Mouse (Mus musculus) embryonic facial prominence, embryonic 14.5 days (tissue): ENCODE data around the gene Rsph6a. TPM values are rescaled to one million over a fixed set of nuclear protein-coding genes. Genes with fewer than 3 reads are reported as not detected.

Experiments
- ATAC-seq: fragments of 200-750 bp; cut with Nextera tagmentation; 2 replicates; pipeline ENCODE4 v1.8.0; 2017; ENCODE audit warnings: low read depth, moderate number of reproducible peaks, moderate TSS enrichment
- DNase-seq: peaks from one replicate; pipeline ENCODE4 v3.0.0-alpha.2; 2015; ENCODE audit warnings: low spot score
- H3K27ac ChIP-seq: fragments of 300-500 bp; sonication (generic); replicated peaks from 2 replicates; pipeline ENCODE4 v1.5.1; 2014; ENCODE audit warnings: low read depth, mild to moderate bottlenecking, low read length, moderate library complexity
- H3K27me3 ChIP-seq: fragments of 300-500 bp; sonication (generic); replicated peaks from 2 replicates; pipeline ENCODE4 v1.6.1; 2014; ENCODE audit warnings: low read length; ENCODE audit not compliant: control insufficient read depth, insufficient read depth
- H3K36me3 ChIP-seq: fragments of 300-500 bp; sonication (generic); 2 replicates; pipeline ENCODE4 v1.6.1; 2014; ENCODE audit warnings: low read length, mixed read lengths; ENCODE audit not compliant: control insufficient read depth, insufficient read depth
- H3K4me1 ChIP-seq: fragments of 300-500 bp; sonication (generic); 2 replicates; pipeline ENCODE4 v1.6.1; 2014; ENCODE audit warnings: antibody characterized with exemption, low read length; ENCODE audit not compliant: control insufficient read depth, insufficient read depth
- H3K4me2 ChIP-seq: fragments of 300-500 bp; sonication (generic); 2 replicates; pipeline ENCODE4 v1.6.1; 2014; ENCODE audit warnings: low read depth, mild to moderate bottlenecking, low read length, moderate library complexity, mixed read lengths
- H3K4me3 ChIP-seq: fragments of 300-500 bp; sonication (generic); 2 replicates; pipeline ENCODE4 v1.5.1; 2014; ENCODE audit warnings: low read depth, mild to moderate bottlenecking, low read length
- H3K9ac ChIP-seq: fragments of 300-500 bp; sonication (generic); 2 replicates; pipeline ENCODE4 v1.6.1; 2014; ENCODE audit warnings: low read depth, mild to moderate bottlenecking, low read length, moderate library complexity, mixed read lengths
- H3K9me3 ChIP-seq: fragments of 300-500 bp; sonication (generic); 2 replicates; pipeline ENCODE4 v1.6.1; 2016; ENCODE audit warnings: low read length; ENCODE audit not compliant: control insufficient read depth
- WGBS: fragments of 180-500 bp; shearing (Covaris S2); extraction: QIAGEN DNeasy Blood & Tissue Kit; methylation state at CpG from one replicate; pipeline ENCODE4 v1.1.7; 2014; 5-methylcytosine and 5-hydroxymethylcytosine counted together
- polyA plus RNA-seq: library from polyadenylated mRNA; unstranded; fragments of >200 nt; fragmentation: Nextera tagmentation; extraction: Ambion mirVana; gene quantifications from 2 replicates; pipeline ENCODE4 v1.2.1, GENCODE M21; 2014

Rsph6a gene
- polyA plus RNA-seq, 1 experiment from 2014 or later, result not detected

- Histone ChIP-seq H3K9me3 (no peaks in the 10 kb centered on the region), H3K36me3 (peaks cover 55% of the 10 kb centered on the region), H3K4me3 (0 out of 2 replicates have a peak overlapping the region, but pooled peaks have one; percentile 13), H3K27me3 (no peaks in the 10 kb centered on the region), H3K4me2 (peak overlapping the region; percentile 30), H3K9ac (no peak overlapping the region), H3K27ac (no peak overlapping the region), H3K4me1 (peaks cover 13% of the 10 kb centered on the region)
- DNase-seq, result peak; percentile 58
- WGBS, result 17% methylated on average over 14 of the region's 14 CpGs
- ATAC-seq, result no peak
Observed at GRCm38 (mm10) chr7:19086042-19086441, 31.6 kb downstream of the Rsph6a start.

- no peak overlapping the region for H3K9ac ChIP-seq
- WGBS, result 63% methylated on average over 18 of the region's 18 CpGs
- no peak for ATAC-seq
- no peak for DNase-seq
- H3K4me1 ChIP-seq, result peaks cover 13% of the 10 kb centered on the region
- H3K4me3 ChIP-seq, result no peak overlapping the region
- no peak overlapping the region for H3K4me2 ChIP-seq
- H3K36me3 ChIP-seq, result peaks cover 55% of the 10 kb centered on the region
- H3K9me3 ChIP-seq, result no peaks in the 10 kb centered on the region
- H3K27me3 ChIP-seq, result no peaks in the 10 kb centered on the region
- H3K27ac ChIP-seq, result no peak overlapping the region
Observed at GRCm38 (mm10) chr7:19086760-19087159, 32.3 kb downstream of the Rsph6a start.

- H3K4me3 ChIP-seq, result no peak overlapping the region
- 40% methylated on average over 10 of the region's 10 CpGs for WGBS
- no peak overlapping the region for H3K4me2 ChIP-seq
- peaks cover 40% of the 10 kb centered on the region for H3K36me3 ChIP-seq
- no peaks in the 10 kb centered on the region for H3K9me3 ChIP-seq
- H3K9ac ChIP-seq, result no peak overlapping the region
- DNase-seq (peak; percentile 72), ATAC-seq (no peak)
- H3K27ac ChIP-seq, result no peak overlapping the region
- H3K4me1 ChIP-seq, result peaks cover 15% of the 10 kb centered on the region
- H3K27me3 ChIP-seq, result no peaks in the 10 kb centered on the region
Observed at GRCm38 (mm10) chr7:19088813-19089212, 34.3 kb downstream of the Rsph6a start.

GRCm38 (mm10) chr7:19091913-19092312 lies 37.4 kb downstream of the Rsph6a start:
- Histone ChIP-seq H3K27me3 (no peaks in the 10 kb centered on the region), H3K4me1 (peaks cover 16% of the 10 kb centered on the region), H3K36me3 (peaks cover 44% of the 10 kb centered on the region), H3K9ac (peak overlapping the region; percentile 31), H3K27ac (no peak overlapping the region), H3K9me3 (no peaks in the 10 kb centered on the region), H3K4me3 (0 out of 2 replicates have a peak overlapping the region, but pooled peaks have one; percentile 80), H3K4me2 (peak overlapping the region; percentile 91)
- DNase-seq (no peak), ATAC-seq (no peak)
- WGBS, result 34% methylated on average over 12 of the region's 17 CpGs

- DNase-seq, result peak; percentile 96
- ATAC-seq, result peak; percentile 62
- whole genome bisulfite sequencing, result 3% methylated on average over 34 of the region's 38 CpGs
Observed at GRCm38 (mm10) chr7:19092381-19093173, 38.1 kb downstream of the Rsph6a start.

GRCm38 (mm10) chr7:19093174-19093521 lies 38.7 kb downstream of the Rsph6a start:
- no peaks in the 10 kb centered on the region for H3K9me3 ChIP-seq
- whole genome bisulfite sequencing, result 0% methylated on average over 10 of the region's 15 CpGs

More at GRCm38 (mm10) chr7:19092381-19093173, 38.1 kb downstream of the Rsph6a start:
- Histone ChIP-seq H3K4me2 (peak overlapping the region; percentile 91), H3K4me1 (peaks cover 22% of the 10 kb centered on the region), H3K4me3 (peak overlapping the region; percentile 80), H3K27me3 (no peaks in the 10 kb centered on the region), H3K27ac (peak overlapping the region; percentile 98), H3K9ac (peak overlapping the region; percentile 61), H3K9me3 (no peaks in the 10 kb centered on the region), H3K36me3 (peaks cover 44% of the 10 kb centered on the region)

GRCm38 (mm10) chr7:19093537-19094385 lies 39.3 kb downstream of the Rsph6a start:
- H3K9me3 ChIP-seq, result no peaks in the 10 kb centered on the region
- under 1% methylated on average over 37 of the region's 45 CpGs for WGBS
- peak overlapping the region; percentile 98 for H3K27ac ChIP-seq
- ATAC-seq (peak; percentile 85), DNase-seq (peak; percentile 99)
- H3K4me3 ChIP-seq, result peak overlapping the region; percentile 80
- peak overlapping the region; percentile 95 for H3K9ac ChIP-seq
- peaks cover 24% of the 10 kb centered on the region for H3K4me1 ChIP-seq
- H3K4me2 ChIP-seq, result peak overlapping the region; percentile 91
- no peaks in the 10 kb centered on the region for H3K27me3 ChIP-seq
- H3K36me3 ChIP-seq, result peaks cover 40% of the 10 kb centered on the region

More at GRCm38 (mm10) chr7:19093174-19093521, 38.7 kb downstream of the Rsph6a start:
- peak overlapping the region; percentile 80 for H3K4me3 ChIP-seq
- H3K36me3 ChIP-seq, result peaks cover 44% of the 10 kb centered on the region
- peak; percentile 58 for ATAC-seq
- H3K9ac ChIP-seq, result peak overlapping the region; percentile 61
- peak; percentile 84 for DNase-seq
- H3K4me2 ChIP-seq, result peak overlapping the region; percentile 91
- H3K27me3 ChIP-seq, result no peaks in the 10 kb centered on the region
- H3K27ac ChIP-seq, result peak overlapping the region; percentile 98
- peaks cover 24% of the 10 kb centered on the region for H3K4me1 ChIP-seq

GRCm38 (mm10) chr7:19094471-19094825 lies 40.0 kb downstream of the Rsph6a start, which contains the start of gene Six5:
Gene Six5 (plus strand): TSS chr7:19094594.
- Histone ChIP-seq H3K9me3 (no peaks in the 10 kb centered on the region), H3K27ac (peak within 1 kb of the TSS; percentile 98), H3K4me1 (peaks cover 24% of the 10 kb centered on the region), H3K4me3 (peak within 1 kb of the TSS; percentile 80), H3K4me2 (peak within 1 kb of the TSS; percentile 91), H3K27me3 (no peaks in the 10 kb centered on the region), H3K9ac (peak within 1 kb of the TSS; percentile 95), H3K36me3 (peaks cover 36% of the 10 kb centered on the region)
- no peak for DNase-seq
- 0% methylated on average over 6 of the region's 36 CpGs for WGBS
- ATAC-seq, result no peak
